Comparison of ENCODE assay signal across 23 mouse cellular contexts in the genomic region with DNA sequence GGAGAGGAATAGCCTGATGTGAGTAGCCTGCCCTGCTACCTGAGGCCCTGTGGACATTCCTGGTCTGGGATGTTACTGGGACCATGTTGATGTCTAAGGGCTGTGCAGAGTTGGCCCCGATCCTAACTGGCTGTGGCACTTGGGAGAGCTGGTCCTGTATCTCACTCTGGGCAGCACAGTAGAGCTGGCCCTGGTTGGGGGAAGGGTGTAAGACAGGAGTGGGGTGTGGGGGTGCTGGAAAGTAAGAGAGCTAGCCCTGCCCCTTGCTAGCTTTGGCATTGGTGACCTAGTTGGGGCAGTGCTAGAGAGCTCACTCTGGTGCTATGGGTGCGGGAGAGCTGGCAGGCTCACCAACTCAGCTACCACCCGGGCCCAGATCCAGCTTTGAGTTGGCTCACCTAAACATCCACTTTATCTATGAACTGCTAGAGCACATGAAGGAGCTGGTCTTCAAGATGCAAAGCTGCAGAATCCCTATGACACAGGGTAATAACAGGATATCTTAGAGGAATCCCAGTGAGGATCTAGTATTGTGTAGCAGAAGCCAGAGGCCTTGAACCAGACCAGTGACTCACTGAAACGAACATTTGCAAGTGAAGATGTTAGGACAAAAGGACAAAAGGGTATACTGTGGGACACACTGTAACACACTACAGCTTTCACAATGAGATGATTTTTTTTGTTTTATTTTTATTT. TPM values are rescaled to one million over a fixed set of nuclear protein-coding genes. Genes with fewer than 3 reads are reported as not detected.
A peak's percentile ranks its signal among the peaks of the same experiment; 100 is the strongest.
DNase-seq lines count a peak whose midpoint lies in the region; ATAC-seq lines count a peak whose summit lies in the region.
"Had no signal": no experiment of that assay in that cellular context is flagged by ENCODE, and none has a peak within 500 bp of the region (broad histone marks: within the 10 kb centered on the region; RNA-seq: fewer than 3 reads in every experiment).

No protein-coding gene starts in this region.

- no peak overlapping the region for H3K4me3 ChIP-seq in embryonic facial prominence, embryonic 11.5 days (ENCODE audit: low read depth, low read length)
- no peak overlapping the region for H3K4me3 ChIP-seq in embryonic facial prominence, embryonic 10.5 days
- no peak overlapping the region for H3K4me3 ChIP-seq in lung, embryonic 16.5 days (ENCODE audit: low read length)
- H3K4me3 ChIP-seq: erythroblast, embryonic 14.5 days; neural tube, embryonic 15.5 days had no signal

- WGBS in embryonic facial prominence, embryonic 11.5 days = 95% methylated on average over 4 of the region's 4 CpGs
- 94% methylated on average over 4 of the region's 4 CpGs for WGBS in embryonic facial prominence, embryonic 10.5 days
- WGBS in lung, embryonic 16.5 days = 77% methylated on average over 4 of the region's 4 CpGs

- no peaks in the 10 kb centered on the region for H3K4me1 ChIP-seq in embryonic facial prominence, embryonic 11.5 days (ENCODE audit: control insufficient read depth, insufficient read depth, low read length)
- H3K4me1 ChIP-seq in embryonic facial prominence, embryonic 10.5 days = peaks cover 3% of the 10 kb centered on the region; the same call in 1 of the 2 replicates
- no peaks in the 10 kb centered on the region for H3K4me1 ChIP-seq in lung, embryonic 16.5 days (replicated peaks; ENCODE audit: control insufficient read depth, insufficient read depth, low read length)

- no peaks in the 10 kb centered on the region for H3K36me3 ChIP-seq in embryonic facial prominence, embryonic 11.5 days (replicated peaks; ENCODE audit: control insufficient read depth, insufficient read depth, low read depth, low read length)
- peaks cover 21% of the 10 kb centered on the region for H3K36me3 ChIP-seq in embryonic facial prominence, embryonic 10.5 days (replicated peaks)
- H3K36me3 ChIP-seq in lung, embryonic 16.5 days (ENCODE audit: control insufficient read depth, insufficient read depth, low read length) = peaks cover 3% of the 10 kb centered on the region

- H3K9ac ChIP-seq in embryonic facial prominence, embryonic 11.5 days (replicated peaks; ENCODE audit: low read length) = no peak overlapping the region
- H3K9ac ChIP-seq in lung, embryonic 16.5 days (ENCODE audit: low read length) = no peak overlapping the region
- H3K9ac ChIP-seq: hindbrain, embryonic 14.5 days; neural tube, embryonic 15.5 days had no signal

- H3K27me3 ChIP-seq in embryonic facial prominence, embryonic 11.5 days (ENCODE audit: control insufficient read depth, insufficient read depth, low read length) = no peaks in the 10 kb centered on the region
- no peaks in the 10 kb centered on the region for H3K27me3 ChIP-seq in embryonic facial prominence, embryonic 10.5 days (replicated peaks; ENCODE audit: low read depth, poor library complexity, severe bottlenecking)
- no peaks in the 10 kb centered on the region for H3K27me3 ChIP-seq in lung, embryonic 16.5 days (ENCODE audit: control insufficient read depth, insufficient read depth, low read depth, low read length)
- H3K27me3 ChIP-seq: neural tube, embryonic 15.5 days had no signal

- H3K4me2 ChIP-seq in embryonic facial prominence, embryonic 11.5 days (ENCODE audit: low read depth, low read length) = no peak overlapping the region
- H3K4me2 ChIP-seq in lung, embryonic 16.5 days (ENCODE audit: low read depth, low read length) = no peak overlapping the region
- H3K4me2 ChIP-seq: hindbrain, embryonic 14.5 days; neural tube, embryonic 15.5 days had no signal

- ATAC-seq in embryonic facial prominence, embryonic 11.5 days (replicated peaks; ENCODE audit: insufficient number of reproducible peaks, low FRiP score, low TSS enrichment, low read depth) = peak; percentile 52; the same call in 1 of the 2 replicates
- ATAC-seq in lung, embryonic 16.5 days (ENCODE audit: low read depth) = peak; percentile 36; the same call in 1 of the 2 replicates
- ATAC-seq: CD4-positive, CD25-positive, alpha-beta regulatory T cell, adult 4 months; intestine, embryonic 16.5 days had no signal

- H3K27ac ChIP-seq in embryonic facial prominence, embryonic 11.5 days (replicated peaks; ENCODE audit: low read depth, low read length) = no peak overlapping the region
- H3K27ac ChIP-seq in embryonic facial prominence, embryonic 10.5 days (replicated peaks) = no peak overlapping the region
- no peak overlapping the region for H3K27ac ChIP-seq in lung, embryonic 16.5 days (ENCODE audit: low read length)
- H3K27ac ChIP-seq: hindbrain, embryonic 14.5 days; kidney, postnatal 0 days; neural tube, embryonic 15.5 days had no signal

- peak; percentile 37 to 79 for DNase-seq in adrenal gland, adult (ENCODE audit: inconsistent age in 2 of 2, low spot score in 1 of 2)
- no peak for DNase-seq in adrenal gland, adult 8-10 months
- DNase-seq in embryonic facial prominence, embryonic 11.5 days (ENCODE audit: low spot score) = no peak
- DNase-seq in embryonic facial prominence, embryonic 10.5 days (ENCODE audit: low spot score) = no peak
- no peak for DNase-seq in lung, postnatal 14 days
- DNase-seq in cerebellum, postnatal 25 days = peak; percentile 75 to 80
- no peak for DNase-seq in layer of hippocampus, postnatal 14 days (ENCODE audit: low spot score in 2 of 2)
- DNase-seq: heart, postnatal 14 days; left cerebral cortex, postnatal 4 days; lung, adult 18-20 months; thymus, postnatal 4 days had no signal

- H3K9me3 ChIP-seq in embryonic facial prominence, embryonic 11.5 days (replicated peaks; ENCODE audit: control insufficient read depth, low read length) = no peaks in the 10 kb centered on the region
- H3K9me3 ChIP-seq in embryonic facial prominence, embryonic 10.5 days = peaks cover 3% of the 10 kb centered on the region; the same call in 1 of the 2 replicates
- H3K9me3 ChIP-seq in lung, embryonic 16.5 days (ENCODE audit: control insufficient read depth, low read length) = no peaks in the 10 kb centered on the region
- H3K9me3 ChIP-seq: neural tube, embryonic 15.5 days had no signal

RNA-seq across cellular contexts. Expression of gene Asrgl1, which starts 6.8 kb away (rescaled TPM):
- 10 to 100 TPM; 12.7 to 21.8 (median 15.5) TPM for total RNA-seq in adrenal gland, adult 8-10 months (2022)
- 15.4 and 18.3 TPM in 2 replicates for polyA plus RNA-seq in embryonic facial prominence, embryonic 11.5 days (2014; fragmentation: Nextera tagmentation; extraction: Ambion mirVana)
- 15.6 and 18.4 TPM in 2 replicates for polyA plus RNA-seq in embryonic facial prominence, embryonic 10.5 days (2016; fragmentation: Nextera tagmentation; extraction: Ambion mirVana)
- polyA plus RNA-seq in lung, embryonic 16.5 days (2015; fragmentation: Nextera tagmentation; extraction: Ambion mirVana) = 15.3 and 18.8 TPM in 2 replicates
- 100 to 1,000 TPM; 134 to 142 TPM for total RNA-seq in layer of hippocampus, postnatal 14 days (2021)

RNA-seq across cellular contexts. Expression of gene Scgb1a1, which starts 40.9 kb away (rescaled TPM):
- under 1 TPM in 1 of 4 experiments, not detected in 3; 0.73 TPM for total RNA-seq in adrenal gland, adult 8-10 months (2022)
- polyA plus RNA-seq in embryonic facial prominence, embryonic 11.5 days (2014; fragmentation: Nextera tagmentation; extraction: Ambion mirVana) = not detected in 2 replicates
- not detected in 2 replicates for polyA plus RNA-seq in embryonic facial prominence, embryonic 10.5 days (2016; fragmentation: Nextera tagmentation; extraction: Ambion mirVana)
- 25.3 and 50.5 TPM in 2 replicates for polyA plus RNA-seq in lung, embryonic 16.5 days (2015; fragmentation: Nextera tagmentation; extraction: Ambion mirVana)
- not detected for total RNA-seq in layer of hippocampus, postnatal 14 days (2021)
- total RNA-seq: G1E; gastrocnemius, adult 8-10 months; layer of hippocampus, adult 18-20 months; left cerebral cortex, adult 18-20 months; liver, adult 2 months had no signal
- polyA plus RNA-seq: CD4-positive, CD25-positive, alpha-beta regulatory T cell, adult 4 months; erythroblast, embryonic 14.5 days; G1E; hindbrain, embryonic 14.5 days; intestine, embryonic 16.5 days; kidney, postnatal 0 days; neural tube, embryonic 15.5 days had no signal

Comparison
In these comparisons a context has a peak if more than half of its experiments do, and no peak if none do; other contexts are left out.
1. DNase-seq: peak in adrenal gland, adult (2 of 2) and cerebellum, postnatal 25 days (2 of 2); none in adrenal gland, adult 8-10 months (single experiment), embryonic facial prominence, embryonic 11.5 days (single experiment), embryonic facial prominence, embryonic 10.5 days (single experiment), lung, postnatal 14 days (single experiment) and layer of hippocampus, postnatal 14 days (0 of 2).
2. RNA of gene Scgb1a1, which starts 40.9 kb away (polyA plus RNA-seq): 25.3 to 50.5 TPM in lung, embryonic 16.5 days; not detected in embryonic facial prominence, embryonic 11.5 days and not detected in embryonic facial prominence, embryonic 10.5 days; every median in the first group is over 10 times any median in the second.